Mouse (Mus musculus) stomach, postnatal 0 days (tissue): ENCODE results near the gene Teddm2.

ENCODE experiments used
- CTCF ChIP-seq: IDR thresholded peaks from 2 replicates; pipeline ENCODE4 v1.5.1; 2016; ENCODE audit warnings: antibody characterized with exemption, low read depth, mild to moderate bottlenecking, moderate library complexity
- EP300 ChIP-seq: optimal IDR thresholded peaks from 2 replicates; pipeline ENCODE3; 2016; ENCODE audit warnings: antibody characterized with exemption

GRCm38 (mm10) chr1:153894201-153894893 is 5.7 kb downstream of the Teddm2 start:
- no peak for TF ChIP-seq CTCF
- TF ChIP-seq EP300, result no peak
